Mouse (Mus musculus) bone marrow macrophage, adult 2 months (primary cell): ENCODE measurements around the gene Gtf2h2.

ENCODE experiments used
- CTCF ChIP-seq: IDR thresholded peaks from 2 replicates; pipeline ENCODE4 v1.5.1; 2012; ENCODE audit warnings: low read depth, mild to moderate bottlenecking, low read length, moderate library complexity
- POLR2A ChIP-seq: IDR thresholded peaks from 2 replicates; pipeline ENCODE4 v1.6.1; 2012; ENCODE audit warnings: mild to moderate bottlenecking, low read depth, low read length, borderline replicate concordance

DNA sequence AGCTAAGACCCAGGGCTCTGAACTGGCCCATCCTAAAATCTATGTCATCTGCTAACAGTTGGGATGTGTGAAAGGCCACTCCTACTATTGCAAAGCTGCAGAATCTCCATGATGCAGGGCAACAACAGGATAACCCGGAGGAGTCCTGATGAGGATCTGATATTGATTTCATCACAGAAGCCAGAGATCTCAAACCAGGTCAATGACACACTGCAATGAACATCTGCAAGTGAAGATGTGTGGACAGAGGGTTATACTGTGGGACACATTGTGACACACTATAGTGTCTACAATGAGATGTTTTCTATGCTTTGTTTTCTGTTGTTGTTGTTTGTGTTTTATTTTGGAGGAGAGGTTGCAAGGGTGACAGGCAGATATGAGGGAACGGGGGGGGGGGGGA, 31.3 kb upstream of the Gtf2h2 start:
- TF ChIP-seq CTCF, result no peak
- TF ChIP-seq POLR2A, result no peak
